Mouse (Mus musculus) ES-E14 (cell line): ENCODE measurements at regions not wholly inside any gene's neighbourhood (a gene's known extent, or its start where the extent isn't known, plus 50 kb on each side); places are given as distances from the start of the nearest gene placed in this dataset.

Experiments used
- CHD2 ChIP-seq: IDR thresholded peaks from 2 replicates; pipeline ENCODE4 v1.6.1; 2014; ENCODE audit warnings: mild to moderate bottlenecking, low read depth, low read length, inconsistent platforms
- MAFK ChIP-seq: IDR thresholded peaks from 2 replicates; pipeline ENCODE4 v1.6.1; 2014; ENCODE audit warnings: mild to moderate bottlenecking, low read depth, low read length, inconsistent platforms; ENCODE audit not compliant: insufficient read depth
- ZC3H11A ChIP-seq: IDR thresholded peaks from 2 replicates; pipeline ENCODE4 v1.6.1; 2012; ENCODE audit warnings: low read depth, mild to moderate bottlenecking, inconsistent platforms, low read length, borderline replicate concordance

DNA sequence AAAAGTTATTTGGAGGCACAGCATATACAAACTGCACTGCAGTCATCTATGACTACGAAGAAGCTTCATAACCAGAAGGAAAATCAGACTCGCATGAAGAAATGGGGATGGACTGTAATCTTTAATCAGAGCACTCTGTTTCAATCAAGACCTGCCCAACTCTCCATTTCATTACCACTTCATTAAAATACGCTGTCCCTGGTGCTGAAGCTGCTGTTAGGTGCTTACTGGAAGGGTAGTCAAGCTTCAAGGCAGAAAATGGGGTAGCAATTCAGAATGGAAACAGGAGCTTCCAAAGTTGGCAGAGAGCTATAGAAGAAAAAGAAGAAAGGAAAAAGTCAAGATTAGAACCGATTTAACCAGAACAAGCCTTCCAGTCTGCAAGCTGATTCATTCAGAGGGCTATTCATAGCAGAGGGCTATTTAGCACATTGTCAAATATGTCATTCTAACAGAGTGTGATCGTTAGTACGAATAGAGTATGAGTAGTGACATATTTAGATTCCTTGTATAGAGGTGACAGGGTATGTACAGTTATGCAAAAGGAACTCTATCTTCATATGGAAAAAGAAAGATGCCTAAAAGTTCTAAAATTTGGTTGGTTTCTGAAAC is 195.1 kb upstream of the Sptlc3 start:
- TF ChIP-seq CHD2 (no peak), MAFK (no peak), ZC3H11A (no peak)
